Mouse (Mus musculus) forebrain, embryonic 15.5 days (tissue): ENCODE results near the gene Terb1. TPM values are rescaled to one million over a fixed set of nuclear protein-coding genes. Genes with fewer than 3 reads are reported as not detected.
A peak's percentile ranks its signal among the peaks of the same experiment; 100 is the strongest.

Experiments used
- ATAC-seq: fragments of 200-750 bp; cut with Nextera tagmentation; replicated peaks from 2 replicates; pipeline ENCODE4 v1.8.0; 2017; ENCODE audit warnings: mild to moderate bottlenecking, moderate TSS enrichment, moderate library complexity
- H3K27ac ChIP-seq: fragments of 300-500 bp; sonication (generic); replicated peaks from 2 replicates; pipeline ENCODE4 v1.5.1; 2015; ENCODE audit warnings: mild to moderate bottlenecking, inconsistent platforms
- H3K27me3 ChIP-seq: fragments of 300-500 bp; sonication (generic); 2 replicates; pipeline ENCODE4 v1.6.1; 2015; ENCODE audit warnings: inconsistent platforms
- H3K36me3 ChIP-seq: fragments of 300-500 bp; sonication (generic); 2 replicates; pipeline ENCODE4 v1.6.1; 2015; ENCODE audit warnings: mild to moderate bottlenecking, inconsistent platforms
- H3K4me1 ChIP-seq: fragments of 300-500 bp; sonication (generic); 2 replicates; pipeline ENCODE4 v1.6.1; 2015; ENCODE audit warnings: inconsistent platforms
- H3K4me2 ChIP-seq: fragments of 300-500 bp; sonication (generic); replicated peaks from 2 replicates; pipeline ENCODE4 v1.6.1; 2015; ENCODE audit warnings: mild to moderate bottlenecking, inconsistent platforms
- H3K4me3 ChIP-seq: fragments of 300-500 bp; sonication (generic); 2 replicates; pipeline ENCODE4 v1.5.1; 2015; ENCODE audit warnings: mild to moderate bottlenecking, inconsistent platforms
- H3K9ac ChIP-seq: fragments of 300-500 bp; sonication (generic); replicated peaks from 2 replicates; pipeline ENCODE4 v1.6.1; 2015; ENCODE audit warnings: mild to moderate bottlenecking, inconsistent platforms
- H3K9me3 ChIP-seq: fragments of 300-500 bp; sonication (generic); 2 replicates; pipeline ENCODE4 v1.6.1; 2016; ENCODE audit warnings: inconsistent platforms
- WGBS: fragments of 180-500 bp; shearing (Covaris S2); methylation state at CpG from one replicate; pipeline ENCODE4 v1.1.7; 2015; ENCODE audit warnings: mixed read lengths; 5-methylcytosine and 5-hydroxymethylcytosine counted together
- polyA plus RNA-seq: library from polyadenylated mRNA; unstranded; fragments of >200 nt; fragmentation: Nextera tagmentation; extraction: Ambion mirVana; gene quantifications from 2 replicates; pipeline ENCODE4 v1.2.1, GENCODE M21; 2015

The Terb1 gene
- polyA plus RNA-seq, 1 experiment from 2014 or later, result 0.19 TPM

DNA sequence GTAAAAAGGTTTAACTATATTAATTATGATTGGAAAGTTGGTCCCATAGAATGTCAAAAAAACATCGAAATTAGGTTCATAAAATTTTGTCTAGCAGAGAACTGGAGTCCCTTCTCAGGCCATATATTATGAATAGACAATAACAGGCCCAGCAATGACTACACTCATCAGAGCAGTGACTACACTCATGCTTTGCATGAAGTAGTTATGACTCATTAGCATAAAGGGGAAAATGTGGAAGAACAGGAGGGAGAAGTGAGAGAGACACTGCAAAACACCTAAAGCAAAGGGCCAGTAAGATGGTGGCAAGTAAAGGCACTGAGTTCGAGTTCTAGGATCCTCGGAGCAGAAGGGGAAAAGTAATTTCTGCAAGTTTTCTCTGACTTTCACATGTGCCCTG lies 63.7 kb downstream of the Terb1 start:
- Histone ChIP-seq H3K36me3 (no peaks in the 10 kb centered on the region), H3K27me3 (no peaks in the 10 kb centered on the region), H3K4me2 (no peak overlapping the region), H3K27ac (no peak overlapping the region), H3K4me1 (peaks cover 10% of the 10 kb centered on the region), H3K9me3 (no peaks in the 10 kb centered on the region), H3K4me3 (no peak overlapping the region), H3K9ac (no peak overlapping the region)
- 87% methylated on average over 3 of the region's 3 CpGs for WGBS
- no peak for ATAC-seq

GRCm38 (mm10) chr8:104445248-104445647 lies 64.5 kb downstream of the Terb1 start:
- no peak overlapping the region for H3K4me3 ChIP-seq
- peaks cover 17% of the 10 kb centered on the region for H3K4me1 ChIP-seq
- H3K9ac ChIP-seq, result no peak overlapping the region
- H3K36me3 ChIP-seq, result peaks cover 4% of the 10 kb centered on the region
- no peak for ATAC-seq
- 62% methylated on average over 6 of the region's 6 CpGs for WGBS
- no peaks in the 10 kb centered on the region for H3K27me3 ChIP-seq
- no peaks in the 10 kb centered on the region for H3K9me3 ChIP-seq
- no peak overlapping the region for H3K4me2 ChIP-seq
- H3K27ac ChIP-seq, result no peak overlapping the region

DNA sequence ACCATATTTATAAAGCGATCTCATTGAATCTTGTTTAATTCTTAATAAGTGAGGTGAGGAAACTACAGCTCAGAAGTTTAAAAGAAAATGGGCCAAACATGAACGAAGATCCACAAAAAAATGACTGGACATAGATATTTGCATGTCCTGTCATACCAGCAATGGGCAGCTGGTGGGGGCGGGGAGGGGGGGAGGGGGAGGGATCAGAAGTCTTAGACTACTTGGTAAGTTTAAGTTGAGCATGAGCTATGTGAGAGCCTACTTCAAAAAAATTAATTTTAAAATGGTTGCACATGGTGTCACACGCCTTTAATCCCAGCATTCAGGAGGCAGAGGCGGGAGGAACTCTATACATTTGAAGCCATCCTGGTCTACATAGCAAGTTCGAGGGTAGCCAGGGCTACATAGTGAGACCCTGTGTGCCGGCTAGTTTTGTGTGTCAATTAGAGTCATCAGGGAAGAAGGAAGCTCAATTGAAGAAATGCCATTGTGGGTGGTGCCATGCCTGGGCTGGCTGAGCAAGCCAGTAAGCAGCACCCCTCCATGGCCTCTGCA lies 66.5 kb downstream of the Terb1 start:
- peak overlapping the region; percentile 99 for H3K9ac ChIP-seq
- peak; percentile 38 for ATAC-seq
- H3K36me3 ChIP-seq, result peaks cover 24% of the 10 kb centered on the region
- peak overlapping the region; percentile 88 for H3K27ac ChIP-seq
- peak overlapping the region; percentile 95 for H3K4me3 ChIP-seq
- H3K9me3 ChIP-seq, result no peaks in the 10 kb centered on the region
- H3K4me1 ChIP-seq, result peaks cover 26% of the 10 kb centered on the region
- WGBS, result 66% methylated on average over 7 of the region's 7 CpGs
- peak overlapping the region; percentile 62; the same call in 1 of the 2 replicates for H3K4me2 ChIP-seq
- no peaks in the 10 kb centered on the region for H3K27me3 ChIP-seq

DNA sequence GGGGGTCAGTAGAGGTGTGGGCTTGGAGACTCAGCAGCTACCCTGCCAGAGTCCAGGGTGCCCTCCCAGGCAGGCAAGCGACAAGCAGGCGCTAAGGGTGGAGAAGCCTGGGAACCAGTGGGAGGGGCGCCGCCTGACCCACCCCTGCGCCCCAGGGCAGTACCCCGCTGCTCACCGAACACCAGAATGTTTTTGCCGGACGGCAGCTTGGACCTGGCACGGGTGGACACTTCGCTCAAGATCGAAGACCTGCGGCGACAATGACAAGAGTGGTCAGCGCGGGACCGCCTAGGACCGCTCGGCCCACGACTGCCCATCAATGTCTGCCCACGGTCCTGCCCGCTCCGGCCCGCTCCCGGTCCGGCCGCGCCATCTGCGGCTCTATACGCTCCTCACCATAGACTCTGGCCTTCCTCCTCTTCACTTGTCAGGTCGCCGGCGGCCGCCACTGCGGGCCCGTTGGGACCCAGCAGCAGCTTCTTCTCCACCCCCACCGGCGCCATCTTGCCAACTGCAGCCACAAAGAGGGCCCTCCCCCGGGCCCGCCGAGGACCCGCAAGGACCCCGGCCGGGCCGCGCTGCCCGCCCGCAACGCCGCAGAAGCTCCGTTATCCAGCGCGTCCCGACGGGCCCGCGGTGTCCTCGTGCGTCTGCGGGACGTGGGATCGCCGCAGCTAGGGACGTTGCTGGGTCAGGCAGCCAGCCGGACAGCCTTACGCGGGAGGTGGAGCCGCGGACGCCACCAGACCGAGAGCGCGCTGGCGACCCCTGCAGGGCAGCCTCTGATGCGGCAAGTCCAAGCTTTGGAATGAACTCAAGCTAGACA lies 67.2 kb downstream of the Terb1 start, which contains the start of gene Dync1li2:
Gene Dync1li2 (minus strand): TSS at position 749 of the 826 bp plus-strand sequence.
- H3K4me1 ChIP-seq, result peaks cover 26% of the 10 kb centered on the region
- peak; percentile 93 for ATAC-seq
- WGBS, result under 1% methylated on average over 75 of the region's 75 CpGs
- no peaks in the 10 kb centered on the region for H3K27me3 ChIP-seq
- peak within 1 kb of the TSS; percentile 88 for H3K27ac ChIP-seq
- peaks cover 28% of the 10 kb centered on the region for H3K36me3 ChIP-seq
- peak within 1 kb of the TSS; percentile 99 for H3K9ac ChIP-seq
- peak within 1 kb of the TSS; percentile 95 for H3K4me3 ChIP-seq
- H3K9me3 ChIP-seq, result no peaks in the 10 kb centered on the region
- peak within 1 kb of the TSS; percentile 62 for H3K4me2 ChIP-seq

GRCm38 (mm10) chr8:104441613-104442012 lies 68.1 kb downstream of the Terb1 start:
- Histone ChIP-seq H3K27ac (no peak overlapping the region), H3K4me3 (peak overlapping the region; percentile 95), H3K4me2 (peak overlapping the region; percentile 62), H3K9ac (peak overlapping the region; percentile 99), H3K9me3 (no peaks in the 10 kb centered on the region), H3K4me1 (peaks cover 30% of the 10 kb centered on the region), H3K27me3 (no peaks in the 10 kb centered on the region), H3K36me3 (peaks cover 37% of the 10 kb centered on the region)
- no peak for ATAC-seq
- WGBS, result 59% methylated on average over 7 of the region's 7 CpGs

GRCm38 (mm10) chr8:104439461-104439860 lies 70.2 kb downstream of the Terb1 start:
- Histone ChIP-seq H3K27me3 (no peaks in the 10 kb centered on the region), H3K9ac (no peak overlapping the region), H3K4me2 (no peak overlapping the region), H3K27ac (no peak overlapping the region), H3K4me3 (no peak overlapping the region), H3K36me3 (peaks cover 48% of the 10 kb centered on the region), H3K9me3 (no peaks in the 10 kb centered on the region), H3K4me1 (peaks cover 50% of the 10 kb centered on the region)
- 94% methylated on average over 8 of the region's 8 CpGs for WGBS
- no peak for ATAC-seq

GRCm38 (mm10) chr8:104437494-104438135 lies 72.1 kb downstream of the Terb1 start:
- peaks cover 59% of the 10 kb centered on the region for H3K36me3 ChIP-seq
- no peak overlapping the region for H3K4me2 ChIP-seq
- H3K4me3 ChIP-seq, result no peak overlapping the region

GRCm38 (mm10) chr8:104436591-104436990 lies 73.1 kb downstream of the Terb1 start:
- no peaks in the 10 kb centered on the region for H3K9me3 ChIP-seq
- H3K27me3 ChIP-seq, result no peaks in the 10 kb centered on the region
- H3K4me3 ChIP-seq, result no peak overlapping the region
- peaks cover 49% of the 10 kb centered on the region for H3K4me1 ChIP-seq
- peaks cover 70% of the 10 kb centered on the region for H3K36me3 ChIP-seq
- 91% methylated on average over 4 of the region's 4 CpGs for WGBS
- H3K9ac ChIP-seq, result peak overlapping the region; percentile 33; the same call in 1 of the 2 replicates
- ATAC-seq, result no peak
- H3K4me2 ChIP-seq, result 0 out of 2 replicates have a peak overlapping the region, but pooled peaks have one; percentile 29
- H3K27ac ChIP-seq, result peak overlapping the region; percentile 88

More at GRCm38 (mm10) chr8:104437494-104438135, 72.1 kb downstream of the Terb1 start:
- Histone ChIP-seq H3K27me3 (no peaks in the 10 kb centered on the region), H3K4me1 (peaks cover 53% of the 10 kb centered on the region), H3K9ac (no peak overlapping the region), H3K27ac (no peak overlapping the region), H3K9me3 (no peaks in the 10 kb centered on the region)
- no peak for ATAC-seq
- WGBS, result 97% methylated on average over 13 of the region's 13 CpGs

DNA sequence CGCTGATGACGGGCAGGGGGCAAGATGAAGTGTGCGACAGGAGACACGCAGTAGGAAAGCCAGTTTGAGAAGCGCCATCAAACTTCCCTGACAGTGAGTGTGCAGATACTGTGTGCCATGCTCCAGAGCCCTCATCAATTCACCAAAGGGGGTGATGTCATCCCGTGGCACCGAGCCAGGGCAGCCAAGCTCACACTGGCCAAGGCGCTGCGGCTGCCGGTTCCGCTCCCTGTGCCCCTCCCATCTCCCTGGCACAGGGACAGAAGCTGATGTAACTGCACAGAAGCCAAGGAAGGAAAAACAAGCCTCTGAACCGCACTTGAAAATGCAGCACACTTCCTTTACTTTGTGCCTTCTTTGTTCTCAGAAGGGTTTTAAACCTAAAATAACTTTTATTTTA lies 73.7 kb downstream of the Terb1 start:
- Histone ChIP-seq H3K4me1 (peaks cover 43% of the 10 kb centered on the region), H3K36me3 (peaks cover 75% of the 10 kb centered on the region), H3K4me3 (peak overlapping the region; percentile 8; the same call in 1 of the 2 replicates), H3K9me3 (no peaks in the 10 kb centered on the region), H3K27me3 (no peaks in the 10 kb centered on the region), H3K27ac (peak overlapping the region; percentile 88), H3K4me2 (peak overlapping the region; percentile 29), H3K9ac (peak overlapping the region; percentile 33; the same call in 1 of the 2 replicates)
- WGBS, result 12% methylated on average over 12 of the region's 12 CpGs
- ATAC-seq, result peak; percentile 97

GRCm38 (mm10) chr8:104434826-104435354 lies 74.8 kb downstream of the Terb1 start:
- 0 out of 2 replicates have a peak, but pooled peaks have one; percentile 27 for ATAC-seq
- Histone ChIP-seq H3K4me1 (peaks cover 32% of the 10 kb centered on the region), H3K27ac (peak overlapping the region; percentile 88; the same call in 1 of the 2 replicates), H3K4me2 (no peak overlapping the region), H3K9me3 (no peaks in the 10 kb centered on the region), H3K36me3 (peaks cover 79% of the 10 kb centered on the region), H3K9ac (no peak overlapping the region), H3K27me3 (no peaks in the 10 kb centered on the region), H3K4me3 (no peak overlapping the region)
- WGBS, result 81% methylated on average over 18 of the region's 18 CpGs

GRCm38 (mm10) chr8:104434275-104434674 lies 75.4 kb downstream of the Terb1 start:
- Histone ChIP-seq H3K4me1 (peaks cover 27% of the 10 kb centered on the region), H3K36me3 (peaks cover 78% of the 10 kb centered on the region), H3K27ac (no peak overlapping the region), H3K4me2 (no peak overlapping the region), H3K9me3 (no peaks in the 10 kb centered on the region), H3K27me3 (no peaks in the 10 kb centered on the region), H3K4me3 (no peak overlapping the region), H3K9ac (no peak overlapping the region)
- no peak for ATAC-seq
- WGBS, result 74% methylated on average over 4 of the region's 4 CpGs
